Mouse (Mus musculus) urinary bladder, adult 2 months (tissue): ENCODE results near the gene Zfp386. TPM values are rescaled to one million over a fixed set of nuclear protein-coding genes. Genes with fewer than 3 reads are reported as not detected.
"Not testable (repeated sequence)": the region's sequence is repeated elsewhere in the genome, so short reads cannot be mapped to it uniquely, and the experiment has no call there.

Experiments
- DNase-seq: peaks from one replicate; pipeline ENCODE4 v3.0.0; 2022; ENCODE audit warnings: low spot score
- polyA plus RNA-seq: library from polyadenylated mRNA; depleted of rRNA; stranded (reverse); fragments of >200 nt; gene quantifications from 2 replicates; pipeline ENCODE4 v1.2.3, GENCODE M21; 2012; rRNA removed

Gene Zfp386
- 27.7 and 28.1 TPM in 2 replicates for polyA plus RNA-seq

DNA sequence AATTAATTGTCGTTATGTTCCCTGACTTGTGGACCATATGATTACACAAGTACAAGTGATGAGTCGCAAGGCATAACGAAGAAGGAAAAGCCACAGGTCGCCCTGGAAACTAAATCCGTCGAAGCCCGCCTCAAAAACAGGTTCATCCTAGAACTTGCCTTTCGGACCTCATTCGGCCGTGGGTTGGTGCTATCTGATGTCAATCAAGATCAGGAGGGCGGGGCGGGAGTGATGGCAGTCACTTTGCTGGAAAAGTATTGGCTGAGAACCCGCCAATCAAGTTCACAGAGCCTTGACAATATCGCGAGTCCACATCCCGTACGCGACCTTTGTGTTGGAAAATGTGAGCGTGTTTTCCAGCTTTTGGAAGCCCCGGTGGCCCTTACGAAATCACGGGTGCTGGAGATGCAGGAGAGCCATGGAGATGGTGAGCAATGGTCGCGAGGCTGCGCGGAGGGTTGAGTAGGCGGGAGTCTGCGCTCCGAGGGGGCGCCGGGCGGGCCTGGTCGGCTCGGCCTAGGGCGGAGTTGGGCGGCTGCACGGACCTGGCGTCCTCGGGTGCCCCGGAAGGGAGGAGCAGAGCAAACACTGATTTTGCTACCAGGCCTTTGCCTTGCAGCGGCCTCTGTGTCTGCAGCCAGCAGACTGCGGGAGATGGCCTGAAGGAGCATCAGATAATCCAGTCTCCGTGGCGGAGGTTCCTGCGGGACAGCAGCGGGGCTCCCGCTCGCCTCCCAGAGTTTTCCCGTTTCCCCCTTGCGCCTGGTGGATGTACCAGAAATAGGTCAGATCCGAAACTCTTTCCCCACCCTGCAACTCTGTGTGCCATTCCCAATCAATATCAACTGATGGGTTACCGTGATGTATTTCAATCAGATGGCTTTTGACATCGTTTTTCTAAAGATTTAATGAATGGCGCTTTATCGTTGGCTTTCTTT lies at the start of gene Zfp386:
Zfp386 (plus strand) TSS at position 285 of the 938 bp plus-strand sequence.
- DNase-seq, result peak; percentile 87

DNA sequence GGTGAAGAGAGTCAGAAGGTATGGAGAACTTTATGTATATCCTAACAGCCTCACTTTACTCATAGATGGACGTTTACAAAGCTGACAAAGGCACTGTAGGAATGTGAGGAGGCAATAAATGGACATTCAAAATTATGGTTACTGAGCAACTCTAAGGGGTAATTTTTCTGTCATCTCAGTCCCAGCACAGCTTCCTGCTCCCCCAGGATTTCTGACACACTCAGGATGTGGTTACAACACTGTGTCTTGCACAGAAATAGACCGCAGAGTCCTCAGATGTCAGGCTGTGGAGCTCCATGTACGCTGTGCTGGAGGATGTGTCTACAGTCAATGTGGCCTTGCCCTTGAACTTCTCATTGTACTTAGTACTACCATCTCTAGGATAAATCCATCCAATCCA lies 47.7 kb upstream of the Zfp386 start:
- DNase-seq, result not testable (repeated sequence)

DNA sequence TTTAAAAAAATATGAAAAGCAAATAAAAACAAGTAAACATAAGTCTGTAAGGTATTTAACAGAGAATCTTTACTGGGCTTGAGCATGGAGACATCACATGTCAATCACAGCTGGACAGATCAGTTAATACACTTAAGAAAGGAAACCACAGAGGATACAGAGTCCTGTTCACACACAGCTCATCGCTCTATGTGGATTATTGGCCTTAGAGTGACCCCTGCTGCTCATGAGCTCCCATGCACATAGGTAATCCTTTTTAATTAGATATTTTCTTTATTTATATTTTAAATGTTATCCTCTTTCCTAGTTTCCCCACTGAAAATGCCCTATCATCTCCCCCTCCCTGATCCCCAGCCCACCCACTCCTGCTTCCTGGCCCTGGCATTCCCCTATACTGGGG lies 44.6 kb upstream of the Zfp386 start:
- not testable (repeated sequence) for DNase-seq

DNA sequence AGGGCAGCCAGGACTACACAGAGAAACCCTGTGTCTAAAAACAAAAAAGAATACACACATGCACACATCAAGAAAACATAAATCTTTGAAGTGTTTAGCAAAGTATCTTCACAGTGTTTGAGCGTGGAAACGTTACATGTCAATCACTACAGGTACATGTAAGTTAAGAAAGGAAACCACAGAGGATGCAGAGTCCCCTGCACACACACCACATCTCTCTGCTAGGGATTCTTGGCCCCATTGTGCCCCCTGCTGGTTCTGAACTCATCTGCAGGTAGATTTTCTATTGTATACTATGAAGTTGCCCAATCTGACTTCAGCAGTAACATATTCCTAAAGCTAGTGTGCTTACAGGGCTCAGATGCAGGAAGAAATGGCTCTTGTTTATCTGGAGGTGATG lies 36.7 kb upstream of the Zfp386 start:
- DNase-seq, result no peak

DNA sequence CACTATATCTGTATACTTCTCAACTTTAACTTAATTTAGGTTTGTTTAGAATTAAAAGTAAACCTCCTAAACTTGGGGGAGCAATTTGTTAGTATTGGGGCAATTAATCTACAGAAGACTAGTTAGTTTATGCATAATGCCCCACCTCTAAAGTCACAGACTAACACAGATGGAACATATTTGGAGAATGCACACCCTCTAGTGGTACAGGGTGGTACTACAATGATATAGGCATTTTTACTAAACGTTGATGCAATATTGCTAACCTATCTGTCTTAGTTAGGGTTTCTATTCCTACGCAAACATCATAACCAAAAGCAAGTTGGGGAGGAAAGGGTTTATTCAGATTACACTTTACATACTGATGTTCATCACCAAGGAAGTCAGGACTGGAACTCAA lies 19.4 kb upstream of the Zfp386 start:
- no peak for DNase-seq

DNA sequence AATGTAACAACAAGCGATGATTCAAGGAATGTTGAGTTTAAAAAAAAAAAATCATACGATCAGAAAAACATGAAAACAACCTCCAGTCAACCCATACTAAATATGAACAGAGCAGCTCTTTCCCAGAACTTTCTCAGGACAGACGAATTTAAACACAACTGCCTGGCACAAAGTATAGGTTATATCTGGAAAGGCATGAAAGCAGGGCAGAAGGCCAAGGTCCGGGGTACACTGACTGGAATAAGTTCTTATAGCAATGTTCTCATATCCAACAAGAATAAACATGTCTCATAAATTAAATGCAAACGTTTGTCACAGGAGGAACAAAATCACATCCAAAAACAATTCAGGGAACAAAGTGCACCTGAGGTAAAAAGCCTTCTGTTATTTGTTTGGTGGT lies 12.2 kb upstream of the Zfp386 start:
- DNase-seq, result no peak

DNA sequence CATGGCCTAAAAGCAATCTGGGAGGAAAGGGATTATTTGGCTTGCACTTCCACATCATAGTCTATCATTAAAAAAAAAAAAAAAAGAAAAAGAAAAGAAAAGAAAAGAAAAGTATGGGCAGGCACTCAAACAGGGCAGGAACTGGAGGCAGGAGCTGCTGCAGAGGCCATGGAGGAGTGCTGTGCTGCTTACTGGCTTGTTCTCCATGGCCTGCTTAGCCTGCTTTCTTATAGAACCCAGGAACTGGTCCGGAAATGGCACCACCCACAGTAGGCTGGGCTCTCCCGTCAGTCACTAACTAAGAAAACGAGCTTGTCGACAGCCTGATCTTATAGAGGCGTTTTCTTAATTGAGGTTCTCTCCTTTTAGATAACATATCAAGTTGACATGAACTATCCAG lies 2.7 kb upstream of the Zfp386 start:
- DNase-seq, result no peak

DNA sequence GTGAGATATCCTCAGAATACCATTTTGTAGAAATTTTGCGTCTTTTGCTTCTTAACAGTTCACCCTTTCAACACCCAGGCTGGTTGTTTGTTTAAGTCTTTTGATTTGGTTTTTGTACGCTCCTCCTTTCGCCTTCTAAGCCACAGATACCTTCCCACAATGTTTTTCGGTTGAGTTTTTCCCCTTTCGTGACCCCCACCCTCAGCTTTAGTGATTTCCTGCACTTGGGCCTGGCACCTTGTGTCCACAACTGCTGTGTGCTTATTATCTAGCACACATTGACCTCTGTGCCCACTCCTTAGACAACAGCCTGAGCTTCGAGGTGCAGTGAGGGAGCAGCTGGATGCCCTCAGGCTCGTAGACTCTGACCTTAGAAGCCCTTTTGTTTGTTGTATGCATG lies 1.2 kb downstream of the Zfp386 start:
- no peak for DNase-seq

DNA sequence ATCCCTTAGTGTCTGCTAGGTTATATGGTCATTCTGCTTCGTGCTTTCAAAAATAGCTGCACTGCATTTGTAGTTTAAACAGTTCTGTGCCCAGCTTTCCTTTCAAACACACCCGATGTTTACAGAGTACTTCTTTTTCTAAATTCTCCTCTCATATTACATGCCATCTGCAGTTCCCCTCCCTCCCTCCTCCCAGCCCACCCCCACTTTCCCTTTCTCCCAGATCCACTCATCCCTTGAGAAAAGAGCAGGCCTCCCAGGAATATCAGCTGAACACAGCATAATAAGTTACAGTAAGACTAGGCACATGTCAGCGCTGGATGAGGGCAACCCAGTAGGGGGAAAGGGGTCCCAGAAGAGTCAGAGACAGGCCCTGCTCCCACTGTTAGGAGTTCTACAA lies 1.7 kb downstream of the Zfp386 start:
- no peak for DNase-seq

DNA sequence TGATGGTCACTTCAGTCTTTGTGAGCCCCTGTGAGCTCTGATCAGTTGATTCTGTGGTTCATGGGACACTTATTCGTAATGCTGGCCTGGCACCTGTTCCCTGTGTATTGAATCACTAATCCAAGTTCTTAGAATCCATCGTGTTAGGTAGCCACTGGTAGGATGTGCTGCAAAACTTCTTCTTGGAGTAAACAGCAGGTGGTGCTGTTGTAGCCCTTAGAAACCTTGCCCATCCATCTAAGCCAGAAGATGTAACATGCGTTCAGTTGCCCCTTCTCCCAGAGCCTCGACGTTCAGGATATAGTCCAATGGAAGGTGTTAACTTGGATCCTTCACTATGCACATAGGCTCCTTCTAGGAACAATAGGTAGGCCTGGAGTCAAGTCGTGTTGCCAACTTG lies 2.2 kb downstream of the Zfp386 start:
- no peak for DNase-seq

DNA sequence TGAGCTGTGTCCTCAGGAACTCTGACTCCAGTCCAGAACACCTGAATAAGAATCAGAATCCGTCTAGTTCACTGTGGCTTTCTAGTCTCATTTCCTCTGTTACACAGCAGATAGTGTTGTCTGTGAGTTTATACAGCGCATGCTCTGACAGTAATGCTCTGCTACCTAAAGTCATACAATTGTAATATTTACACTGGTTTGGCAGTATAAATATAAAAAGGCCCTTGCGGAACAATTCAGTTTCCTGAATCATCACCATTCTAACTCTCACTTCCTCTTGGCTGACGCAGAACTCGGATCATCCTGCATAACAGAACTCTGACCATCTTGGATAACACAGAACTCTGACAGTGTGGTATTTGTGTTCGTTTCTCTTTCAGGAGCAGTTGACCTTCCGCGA lies 6.8 kb downstream of the Zfp386 start:
- DNase-seq, result no peak

DNA sequence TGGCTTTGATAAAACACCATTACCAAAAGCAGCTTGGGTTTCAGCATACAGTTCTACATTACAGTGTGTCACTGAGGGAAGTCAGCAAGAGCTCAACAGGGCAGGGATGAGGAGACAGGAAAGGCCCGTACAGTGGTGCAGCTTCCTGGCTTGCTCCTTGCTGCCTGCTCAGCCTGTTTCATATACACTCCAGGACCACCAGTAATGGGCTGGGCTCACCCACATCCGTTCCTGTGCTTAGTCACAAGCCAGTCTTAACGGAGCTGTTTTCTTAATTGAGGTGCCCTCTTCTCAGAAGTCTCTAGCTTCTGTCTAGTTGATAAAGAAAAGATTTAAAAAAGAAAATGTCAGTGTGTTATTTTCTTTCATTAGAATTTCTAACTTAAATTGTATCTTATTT lies 8.6 kb downstream of the Zfp386 start:
- no peak for DNase-seq

DNA sequence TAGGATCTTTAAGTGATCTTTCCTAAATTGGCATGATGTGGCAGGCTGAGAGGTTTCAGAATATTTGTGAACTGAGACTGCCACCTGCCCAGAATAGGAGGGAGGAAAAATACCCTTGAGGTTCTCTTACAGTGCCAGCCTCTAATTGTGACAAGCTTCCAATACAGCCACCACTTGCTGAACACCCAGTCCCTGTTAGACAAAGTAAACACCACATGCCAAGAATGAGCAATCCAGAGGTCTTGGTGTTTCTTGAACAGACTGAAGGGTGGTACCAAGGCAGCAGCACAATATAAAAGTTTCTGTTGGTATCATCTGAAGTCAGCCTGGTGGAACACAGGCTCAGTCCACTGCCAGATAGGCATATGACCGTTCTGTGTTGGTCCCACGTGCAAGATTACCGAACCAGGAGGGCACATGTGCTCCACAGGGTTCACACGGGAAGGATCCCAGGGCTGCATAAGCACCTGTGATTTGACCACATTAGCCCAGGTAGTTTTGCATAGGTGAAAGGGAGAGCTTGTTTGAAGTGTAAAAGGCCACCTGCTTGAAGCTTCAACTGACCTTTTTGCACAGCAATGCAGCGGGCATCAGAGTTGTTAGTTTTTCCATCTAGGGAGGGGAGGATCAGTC lies 14.2 kb downstream of the Zfp386 start:
- no peak for DNase-seq

DNA sequence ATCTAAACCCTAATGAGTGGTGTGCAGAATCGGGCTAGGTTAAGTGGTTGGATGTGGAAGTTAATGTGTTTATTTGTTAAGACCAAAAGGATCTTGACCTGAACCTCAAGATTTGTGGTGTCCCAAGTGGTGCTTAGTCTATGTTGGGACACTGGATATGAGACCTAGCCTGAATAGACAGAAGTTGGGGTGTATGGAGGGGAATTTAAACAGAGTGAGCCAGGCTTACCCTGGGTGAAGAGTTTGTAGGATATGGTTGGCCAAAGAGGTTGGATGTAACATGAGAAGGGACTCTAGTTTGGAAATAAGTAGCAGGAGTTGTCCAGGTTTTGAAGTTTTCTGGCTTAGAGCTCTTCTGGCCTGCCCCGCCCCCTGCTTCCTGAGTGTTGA lies 14.7 kb downstream of the Zfp386 start:
- no peak for DNase-seq

DNA sequence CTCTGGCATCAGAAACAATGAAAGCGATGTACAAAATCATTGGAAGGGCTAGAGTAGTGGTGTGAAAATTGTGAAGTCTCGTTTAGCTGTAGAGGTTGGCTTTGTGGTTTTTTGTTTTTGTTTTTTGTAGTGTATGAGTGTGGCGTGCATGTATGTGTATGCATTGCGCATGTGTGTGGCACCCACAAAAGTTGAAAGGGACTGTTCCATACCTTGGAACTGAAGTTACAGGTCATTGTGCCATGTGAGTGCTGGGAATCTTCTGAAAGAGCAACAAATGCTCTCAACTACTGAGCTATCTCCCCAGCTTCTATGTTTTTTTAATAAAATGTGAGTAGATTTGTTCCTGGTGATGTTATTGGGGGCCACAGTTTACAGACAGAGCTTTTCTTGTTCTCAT lies 15.5 kb downstream of the Zfp386 start:
- DNase-seq, result no peak

DNA sequence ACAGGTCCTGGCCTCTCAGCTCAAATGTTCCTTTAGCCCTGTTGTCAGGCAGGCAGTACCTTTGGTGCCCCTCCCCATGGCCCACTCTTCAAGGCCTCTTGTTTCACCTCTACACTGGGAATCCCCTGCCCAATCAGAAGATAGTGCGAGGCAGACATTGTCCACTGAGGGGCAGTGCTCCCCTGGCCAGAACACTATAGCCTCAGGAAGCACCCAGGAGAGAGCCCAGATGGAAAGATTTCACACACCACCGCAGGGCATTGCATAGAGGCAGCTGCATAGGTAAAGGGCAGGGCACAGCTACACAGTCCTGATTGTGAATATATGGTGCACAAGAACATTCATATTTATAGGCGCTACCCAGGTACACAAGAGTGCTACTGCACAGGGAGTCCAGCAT lies 23.5 kb downstream of the Zfp386 start:
- DNase-seq, result no peak

DNA sequence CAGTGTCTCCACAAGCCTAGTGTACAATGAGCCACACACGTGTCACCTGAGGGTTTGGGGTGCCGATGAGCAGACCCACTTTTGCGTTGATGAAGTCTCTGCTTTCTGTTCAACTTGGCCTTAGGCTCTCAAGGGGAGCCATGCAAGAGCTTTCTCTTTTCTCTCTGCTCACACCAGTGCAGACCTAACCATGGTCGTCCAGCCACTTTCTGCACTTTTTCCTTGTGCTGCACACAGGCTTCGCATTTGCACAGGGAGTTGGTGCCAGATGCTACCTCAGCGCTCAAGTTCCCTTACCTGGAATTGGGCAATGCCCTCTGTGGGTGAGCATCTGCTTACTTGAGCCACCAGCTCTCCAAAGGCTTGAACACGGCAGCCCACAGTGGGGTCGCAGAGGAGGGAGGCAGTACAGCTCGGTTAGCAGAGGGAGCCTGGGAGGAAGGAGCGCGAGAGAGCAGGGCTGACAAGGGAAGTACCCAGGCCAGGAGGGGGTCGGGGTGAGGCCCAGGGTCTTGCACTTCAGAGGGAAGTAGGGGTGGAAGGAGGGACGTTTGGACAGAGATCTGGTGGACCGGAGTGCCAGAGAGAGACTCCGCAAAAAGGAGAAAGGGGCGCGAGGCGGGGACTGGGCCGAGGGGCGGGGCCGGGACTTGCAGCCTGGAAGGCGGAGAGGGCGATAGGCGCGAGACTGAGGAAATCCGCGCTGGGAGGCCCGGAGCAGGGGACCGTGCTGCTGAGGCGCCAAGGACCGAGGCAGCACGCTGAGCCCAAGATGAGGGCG lies 29.7 kb downstream of the Zfp386 start, which contains the start of gene Vipr2:
Vipr2 (plus strand) TSS at position 653 of the 781 bp plus-strand sequence.
- DNase-seq, result no peak

DNA sequence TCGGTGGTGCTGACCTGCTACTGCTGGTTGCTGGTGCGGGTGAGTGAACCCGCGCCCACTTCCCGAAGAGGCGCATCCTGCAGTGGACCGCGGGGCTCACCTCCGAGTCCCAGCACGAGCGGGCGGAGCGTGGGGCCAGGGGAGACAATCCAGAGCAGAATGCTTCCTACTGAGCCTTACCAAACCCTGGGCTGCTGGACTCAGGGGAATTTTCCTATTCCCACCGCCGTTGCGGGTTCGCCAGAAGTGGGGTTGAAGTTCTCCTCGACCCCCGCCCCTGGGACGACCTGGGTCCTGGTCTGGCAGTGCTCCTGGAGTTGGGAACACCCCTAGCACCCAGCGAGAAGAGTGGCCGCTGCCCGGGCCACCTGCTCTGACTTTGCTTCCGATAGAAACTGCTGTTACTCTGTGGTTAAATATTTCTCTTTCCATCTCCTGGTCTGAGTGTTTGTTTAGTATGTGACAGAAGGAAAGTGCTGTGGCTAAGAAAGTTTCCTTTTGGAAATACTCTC lies 30.4 kb downstream of the Zfp386 start:
- no peak for DNase-seq

DNA sequence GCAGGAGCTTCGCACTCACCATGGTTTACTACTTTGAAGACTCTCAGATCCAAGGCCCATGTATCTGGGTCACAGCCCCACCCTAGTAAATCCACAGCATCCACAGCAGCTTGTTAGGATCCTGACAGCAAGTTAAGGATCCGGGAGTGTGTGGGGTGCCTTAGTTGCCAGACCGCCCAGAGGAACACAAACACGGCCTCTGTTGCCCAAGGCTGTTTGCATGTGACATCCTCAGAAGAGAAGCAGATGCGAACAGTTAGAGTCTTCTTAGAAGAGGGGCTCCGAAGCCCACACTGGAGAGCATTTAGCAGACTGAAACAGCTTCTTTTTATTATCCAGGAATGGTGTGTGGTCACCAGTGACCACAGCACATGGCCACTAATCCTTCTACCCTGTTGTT lies 35.6 kb downstream of the Zfp386 start:
- DNase-seq, result no peak

DNA sequence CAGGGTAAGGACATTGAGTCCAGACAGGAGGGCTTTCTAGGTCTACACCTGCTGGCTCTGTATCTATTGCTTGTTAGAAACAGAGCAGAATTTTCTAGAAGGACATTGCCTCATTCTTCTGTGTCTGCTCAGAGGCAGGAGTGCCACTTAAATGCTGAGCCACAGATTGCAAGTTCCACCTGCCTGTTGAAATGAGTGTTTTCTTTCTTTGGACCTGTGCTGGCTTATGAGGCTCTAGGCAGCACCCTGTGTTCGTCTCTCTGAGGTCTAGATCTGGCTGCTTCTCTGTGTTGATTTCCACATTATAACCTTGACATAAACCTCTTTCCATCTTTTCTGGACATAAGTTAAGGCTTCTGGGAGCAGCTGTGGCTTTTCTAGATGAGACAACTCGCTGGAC lies 36.8 kb downstream of the Zfp386 start:
- DNase-seq, result no peak

DNA sequence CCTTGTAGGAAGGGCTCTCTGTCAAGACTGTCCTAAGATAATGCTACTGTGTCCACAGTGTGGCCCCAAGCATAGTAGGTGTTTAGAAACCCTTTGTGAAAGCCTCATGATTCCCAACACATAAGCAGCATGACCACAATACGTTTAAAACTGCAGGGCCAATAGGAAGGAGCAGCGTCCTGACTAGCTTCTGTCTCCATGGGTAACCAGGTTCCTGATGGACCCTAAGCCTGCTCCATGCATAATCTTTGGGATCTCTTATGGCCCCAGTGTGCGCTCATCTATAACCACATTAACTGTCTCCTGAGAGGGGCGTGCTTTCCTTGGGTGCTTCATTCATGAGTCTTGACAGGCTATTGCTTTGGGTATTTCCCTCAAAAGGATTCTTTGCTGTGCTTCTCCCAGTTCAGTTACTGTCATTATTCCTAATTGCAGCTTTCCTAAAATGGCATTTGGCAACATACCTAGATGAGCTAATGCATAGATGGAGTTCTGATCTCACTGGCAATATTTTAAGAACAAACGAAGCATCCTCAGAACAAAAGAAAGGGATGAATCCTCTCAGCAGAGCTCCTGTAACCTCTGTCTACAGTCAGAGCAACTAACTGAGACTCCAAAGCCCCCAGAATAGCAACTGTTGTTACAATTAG lies 39.6 kb downstream of the Zfp386 start:
- DNase-seq, result no peak

DNA sequence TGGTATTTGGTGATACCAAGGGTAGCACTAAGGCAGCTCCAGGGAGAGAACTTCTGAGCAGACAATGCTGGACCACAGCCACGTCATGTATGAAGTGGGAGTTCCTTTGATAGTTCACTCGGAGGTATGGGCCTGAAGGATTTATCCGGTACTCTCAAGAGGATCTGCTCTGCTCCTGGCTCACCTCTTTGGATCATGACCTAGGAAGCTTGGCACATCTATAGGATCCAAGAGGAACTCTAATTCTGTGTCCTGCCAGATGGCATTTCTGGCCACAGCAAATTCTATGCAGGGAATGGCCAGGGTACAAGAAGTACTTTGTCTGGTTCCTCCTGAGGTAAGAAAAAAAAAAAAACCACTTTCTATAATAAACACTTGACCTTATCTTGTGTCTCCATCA lies 42.3 kb downstream of the Zfp386 start:
- DNase-seq, result no peak
